Mouse (Mus musculus): Measurements from ENCODE around the gene Scrt2. TPM values are rescaled to one million over a fixed set of nuclear protein-coding genes. Genes with fewer than 3 reads are reported as not detected.

Gene Scrt2
- polyA plus RNA-seq, 1 experiment from 2014 or later, result 27.8 TPM

GRCm38 (mm10) chr2:152140941-152141340 is 59.6 kb downstream of the Scrt2 start:
- no peak for ATAC-seq (ENCODE audit: low FRiP score)
- Histone ChIP-seq H3K4me3 (no peak overlapping the region), H3K9ac (no peak overlapping the region), H3K27me3 (peaks cover 52% of the 10 kb centered on the region), H3K4me1 (replicated peaks) (peaks cover 56% of the 10 kb centered on the region), H3K36me3 (no peaks in the 10 kb centered on the region), H3K27ac (no peak overlapping the region), H3K4me2 (no peak overlapping the region), H3K9me3 (no peaks in the 10 kb centered on the region)
- WGBS, result 38% methylated on average over 11 of the region's 11 CpGs

- Histone ChIP-seq H3K27me3 (peaks cover 57% of the 10 kb centered on the region), H3K9me3 (no peaks in the 10 kb centered on the region), H3K36me3 (no peaks in the 10 kb centered on the region), H3K9ac (0 out of 2 replicates have a peak overlapping the region, but pooled peaks have one; percentile 60), H3K4me1 (replicated peaks) (peaks cover 56% of the 10 kb centered on the region), H3K4me2 (peak overlapping the region; percentile 76), H3K27ac (no peak overlapping the region), H3K4me3 (peak overlapping the region; percentile 31; the same call in 1 of the 2 replicates)
- no peak for ATAC-seq (ENCODE audit: low FRiP score)
- WGBS, result 36% methylated on average over 1 of the region's 1 CpGs
These were observed 60.2 kb downstream of the Scrt2 start for GRCm38 (mm10) chr2:152141491-152141890.

GRCm38 (mm10) chr2:152142046-152142445 is 60.7 kb downstream of the Scrt2 start:
- H3K36me3 ChIP-seq, result no peaks in the 10 kb centered on the region

GRCm38 (mm10) chr2:152142571-152142970 is 61.2 kb downstream of the Scrt2 start:
- 3% methylated on average over 11 of the region's 11 CpGs for whole genome bisulfite sequencing
- H3K36me3 ChIP-seq, result no peaks in the 10 kb centered on the region
- peaks cover 67% of the 10 kb centered on the region for H3K27me3 ChIP-seq
- H3K4me1 ChIP-seq (replicated peaks), result peaks cover 59% of the 10 kb centered on the region
- H3K9me3 ChIP-seq, result no peaks in the 10 kb centered on the region
- no peak overlapping the region for H3K9ac ChIP-seq
- ATAC-seq (ENCODE audit: low FRiP score), result no peak
- peak overlapping the region; percentile 76 for H3K4me2 ChIP-seq
- H3K27ac ChIP-seq, result no peak overlapping the region
- 0 out of 2 replicates have a peak overlapping the region, but pooled peaks have one; percentile 53 for H3K4me3 ChIP-seq

More at GRCm38 (mm10) chr2:152142046-152142445, 60.7 kb downstream of the Scrt2 start:
- ATAC-seq (ENCODE audit: low FRiP score), result 0 out of 2 replicates have a peak, but pooled peaks have one; percentile 12
- Histone ChIP-seq H3K27ac (no peak overlapping the region), H3K9me3 (no peaks in the 10 kb centered on the region), H3K4me3 (peak overlapping the region; percentile 31), H3K27me3 (peaks cover 63% of the 10 kb centered on the region), H3K9ac (peak overlapping the region; percentile 60), H3K4me1 (replicated peaks) (peaks cover 58% of the 10 kb centered on the region), H3K4me2 (peak overlapping the region; percentile 76)
- WGBS, result under 1% methylated on average over 13 of the region's 13 CpGs

GRCm38 (mm10) chr2:152143279-152144157 is 62.2 kb downstream of the Scrt2 start, which contains the start of gene Tcf15:
Tcf15 (plus strand) TSS chr2:152143561.
- under 1% methylated on average over 97 of the region's 118 CpGs for WGBS
- H3K9ac ChIP-seq, result peak within 1 kb of the TSS; percentile 69
- no peaks in the 10 kb centered on the region for H3K9me3 ChIP-seq
- H3K4me3 ChIP-seq, result peak within 1 kb of the TSS; percentile 53
- H3K4me2 ChIP-seq, result peak within 1 kb of the TSS; percentile 76
- no peak within 1 kb of the TSS for H3K27ac ChIP-seq
- H3K27me3 ChIP-seq, result peaks cover 74% of the 10 kb centered on the region
- H3K4me1 ChIP-seq (replicated peaks), result peaks cover 59% of the 10 kb centered on the region
- no peaks in the 10 kb centered on the region for H3K36me3 ChIP-seq
- peak; percentile 66 for ATAC-seq (ENCODE audit: low FRiP score)

GRCm38 (mm10) chr2:152144158-152144450 is 62.8 kb downstream of the Scrt2 start:
- Histone ChIP-seq H3K4me2 (peak overlapping the region; percentile 76), H3K9me3 (no peaks in the 10 kb centered on the region), H3K4me1 (replicated peaks) (peaks cover 55% of the 10 kb centered on the region), H3K27me3 (peaks cover 74% of the 10 kb centered on the region), H3K36me3 (no peaks in the 10 kb centered on the region), H3K4me3 (peak overlapping the region; percentile 53), H3K27ac (no peak overlapping the region), H3K9ac (peak overlapping the region; percentile 69)
- ATAC-seq (ENCODE audit: low FRiP score), result no peak
- 19% methylated on average over 9 of the region's 9 CpGs for WGBS

- 64% methylated on average over 5 of the region's 5 CpGs for WGBS
- Histone ChIP-seq H3K9me3 (no peaks in the 10 kb centered on the region), H3K4me1 (replicated peaks) (peaks cover 52% of the 10 kb centered on the region), H3K36me3 (no peaks in the 10 kb centered on the region), H3K27me3 (peaks cover 74% of the 10 kb centered on the region), H3K9ac (no peak overlapping the region), H3K27ac (no peak overlapping the region), H3K4me2 (peak overlapping the region; percentile 76), H3K4me3 (peak overlapping the region; percentile 53)
- ATAC-seq (ENCODE audit: low FRiP score), result no peak
These were observed 63.2 kb downstream of the Scrt2 start for GRCm38 (mm10) chr2:152144501-152144900.

Other genes with a start within 250 kb of the Scrt2 start
- 0.39 and 0.47 TPM in 2 replicates for gene Rspo4, start 238.6 kb upstream of the Scrt2 start, polyA plus RNA-seq (2015; fragmentation: Nextera tagmentation; extraction: Ambion mirVana)
- gene Angpt4, start 170.3 kb upstream of the Scrt2 start, polyA plus RNA-seq (2015; fragmentation: Nextera tagmentation; extraction: Ambion mirVana), result 0.35 and 0.64 TPM in 2 replicates
- gene Fam110a, start 101.3 kb upstream of the Scrt2 start, polyA plus RNA-seq (2015; fragmentation: Nextera tagmentation; extraction: Ambion mirVana), result 68.1 and 71.4 TPM in 2 replicates
- gene Slc52a3, start 85.0 kb upstream of the Scrt2 start, polyA plus RNA-seq (2015; fragmentation: Nextera tagmentation; extraction: Ambion mirVana), result 0.55 and 1.2 TPM in 2 replicates
- 16.1 and 16.8 TPM in 2 replicates for gene Srxn1, start 24.0 kb downstream of the Scrt2 start, polyA plus RNA-seq (2015; fragmentation: Nextera tagmentation; extraction: Ambion mirVana)
- 2.8 and 3.2 TPM in 2 replicates for gene Tcf15, start 62.0 kb downstream of the Scrt2 start, polyA plus RNA-seq (2015; fragmentation: Nextera tagmentation; extraction: Ambion mirVana)
- 122 and 127 TPM in 2 replicates for gene Csnk2a1, start 145.3 kb downstream of the Scrt2 start, polyA plus RNA-seq (2015; fragmentation: Nextera tagmentation; extraction: Ambion mirVana)
- gene Tbc1d20, start 212.3 kb downstream of the Scrt2 start, polyA plus RNA-seq (2015; fragmentation: Nextera tagmentation; extraction: Ambion mirVana), result 32.2 and 34.3 TPM in 2 replicates